Mouse (Mus musculus) heart, postnatal 0 days (tissue): ENCODE measurements around the gene Brox. TPM values are rescaled to one million over a fixed set of nuclear protein-coding genes. Genes with fewer than 3 reads are reported as not detected.

Source experiments
- ATAC-seq: fragments of 200-750 bp; cut with Nextera tagmentation; 2 replicates; pipeline ENCODE4 v1.8.0; 2017; ENCODE audit warnings: low read depth, moderate number of reproducible peaks, moderate library complexity; ENCODE audit not compliant: insufficient read depth
- DNase-seq: peaks from one replicate; pipeline ENCODE4 v3.0.0-alpha.2; 2016; ENCODE audit warnings: low spot score
- H3K27ac ChIP-seq: fragments of 300-500 bp; sonication (generic); 2 replicates; pipeline ENCODE4 v1.5.1; 2014; ENCODE audit warnings: low read depth, mild to moderate bottlenecking
- H3K27me3 ChIP-seq: fragments of 300-500 bp; sonication (generic); 2 replicates; pipeline ENCODE4 v1.6.1; 2014; ENCODE audit warnings: low read length, mixed read lengths; ENCODE audit not compliant: control insufficient read depth, insufficient read depth
- H3K36me3 ChIP-seq: fragments of 300-500 bp; sonication (generic); replicated peaks from 2 replicates; pipeline ENCODE4 v1.6.1; 2014; ENCODE audit warnings: low read length, mixed read lengths; ENCODE audit not compliant: control insufficient read depth, insufficient read depth
- H3K4me1 ChIP-seq: fragments of 300-500 bp; sonication (generic); 2 replicates; pipeline ENCODE4 v1.6.1; 2014; ENCODE audit warnings: antibody characterized with exemption; ENCODE audit not compliant: control insufficient read depth, insufficient read depth
- H3K4me2 ChIP-seq: fragments of 300-500 bp; sonication (generic); 2 replicates; pipeline ENCODE4 v1.6.1; 2014; ENCODE audit warnings: low read depth, mild to moderate bottlenecking, low read length, moderate library complexity
- H3K4me3 ChIP-seq: fragments of 300-500 bp; sonication (generic); 2 replicates; pipeline ENCODE4 v1.5.1; 2014; ENCODE audit warnings: low read depth, low read length
- H3K9ac ChIP-seq: fragments of 300-500 bp; sonication (generic); replicated peaks from 2 replicates; pipeline ENCODE4 v1.6.1; 2014; ENCODE audit warnings: low read depth, low read length, mixed read lengths
- H3K9me3 ChIP-seq: fragments of 300-500 bp; sonication (generic); replicated peaks from 2 replicates; pipeline ENCODE4 v1.6.1; 2016; ENCODE audit warnings: low read length; ENCODE audit not compliant: control insufficient read depth
- CTCF ChIP-seq: IDR thresholded peaks from 2 replicates; pipeline ENCODE4 v1.5.1; 2016; ENCODE audit warnings: antibody characterized with exemption, control low read depth, low read depth
- EP300 ChIP-seq: IDR thresholded peaks from 2 replicates; pipeline ENCODE4 v1.6.1; 2016; ENCODE audit warnings: antibody characterized with exemption, low read depth
- WGBS: fragments of 180-500 bp; shearing (Covaris S2); extraction: QIAGEN DNeasy Blood & Tissue Kit; methylation state at CpG from one replicate; pipeline ENCODE4 v1.1.7; 2014; 5-methylcytosine and 5-hydroxymethylcytosine counted together
- polyA plus RNA-seq: library from polyadenylated mRNA; unstranded; fragments of >200 nt; fragmentation: Nextera tagmentation; extraction: Ambion mirVana; gene quantifications from 2 replicates; pipeline ENCODE4 v1.2.1, GENCODE M21; 2015
- total RNA-seq: library from RNA; depleted of rRNA; stranded (reverse); fragments of >200 nt; gene quantifications from 2 replicates; pipeline ENCODE4 v1.2.3, GENCODE M21; 2014; ENCODE audit warnings: low replicate concordance

Brox gene
- total and polyA plus RNA-seq, 2 experiments from 2014 or later = 38.3 to 43.9 TPM

GRCm38 (mm10) chr1:183248144-183248543 is 48.9 kb downstream of the Brox start:
- Histone ChIP-seq H3K9ac (no peak overlapping the region), H3K27ac (no peak overlapping the region), H3K27me3 (no peaks in the 10 kb centered on the region), H3K36me3 (no peaks in the 10 kb centered on the region), H3K4me3 (no peak overlapping the region), H3K4me2 (no peak overlapping the region), H3K4me1 (no peaks in the 10 kb centered on the region), H3K9me3 (no peaks in the 10 kb centered on the region; the same call in 1 of the 2 replicates)
- DNase-seq (no peak), ATAC-seq (no peak)
- no peak for TF ChIP-seq EP300
- no peak for TF ChIP-seq CTCF
- 9% methylated on average over 1 of the region's 1 CpGs for WGBS

- ATAC-seq = no peak
- Histone ChIP-seq H3K4me2 (no peak overlapping the region), H3K9me3 (no peaks in the 10 kb centered on the region; the same call in 1 of the 2 replicates), H3K27me3 (no peaks in the 10 kb centered on the region), H3K27ac (no peak overlapping the region), H3K36me3 (no peaks in the 10 kb centered on the region), H3K4me3 (no peak overlapping the region), H3K9ac (no peak overlapping the region), H3K4me1 (no peaks in the 10 kb centered on the region)
- 74% methylated on average over 7 of the region's 7 CpGs for WGBS
- TF ChIP-seq CTCF (no peak), EP300 (no peak)
- no peak for DNase-seq
Measured at GRCm38 (mm10) chr1:183243293-183243692, 53.8 kb downstream of the Brox start.

GRCm38 (mm10) chr1:183237901-183238300 is 59.2 kb downstream of the Brox start:
- Histone ChIP-seq H3K9me3 (no peaks in the 10 kb centered on the region), H3K27me3 (no peaks in the 10 kb centered on the region), H3K9ac (no peak overlapping the region), H3K4me3 (no peak overlapping the region), H3K4me2 (no peak overlapping the region), H3K27ac (no peak overlapping the region), H3K4me1 (no peaks in the 10 kb centered on the region), H3K36me3 (no peaks in the 10 kb centered on the region)
- DNase-seq (peak; percentile 36), ATAC-seq (no peak)
- TF ChIP-seq EP300 (no peak), CTCF (peak; percentile 78)
- 10% methylated on average over 2 of the region's 2 CpGs for WGBS

- DNase-seq = no peak
Measured at GRCm38 (mm10) chr1:183236460-183236859, 60.6 kb downstream of the Brox start.

GRCm38 (mm10) chr1:183233679-183234174 is 63.3 kb downstream of the Brox start:
- H3K4me3 ChIP-seq = no peak overlapping the region
- H3K9ac ChIP-seq = no peak overlapping the region
- H3K9me3 ChIP-seq = no peaks in the 10 kb centered on the region
- TF ChIP-seq EP300 (no peak), CTCF (no peak)
- ATAC-seq (no peak), DNase-seq (no peak)
- no peaks in the 10 kb centered on the region for H3K36me3 ChIP-seq
- WGBS = 80% methylated on average over 11 of the region's 11 CpGs
- H3K4me1 ChIP-seq = no peaks in the 10 kb centered on the region
- H3K27ac ChIP-seq = no peak overlapping the region
- no peak overlapping the region for H3K4me2 ChIP-seq
- H3K27me3 ChIP-seq = no peaks in the 10 kb centered on the region

More at GRCm38 (mm10) chr1:183236460-183236859, 60.6 kb downstream of the Brox start:
- H3K27ac ChIP-seq = no peak overlapping the region
- no peak overlapping the region for H3K9ac ChIP-seq
- H3K4me1 ChIP-seq = no peaks in the 10 kb centered on the region
- WGBS = 78% methylated on average over 5 of the region's 5 CpGs
- no peaks in the 10 kb centered on the region for H3K36me3 ChIP-seq
- no peak for ATAC-seq
- no peak for TF ChIP-seq EP300
- no peak for TF ChIP-seq CTCF
- no peak overlapping the region for H3K4me3 ChIP-seq
- H3K9me3 ChIP-seq = no peaks in the 10 kb centered on the region
- H3K27me3 ChIP-seq = no peaks in the 10 kb centered on the region
- H3K4me2 ChIP-seq = no peak overlapping the region
